Mouse (Mus musculus) CD4-positive, CD25-positive, alpha-beta regulatory T cell, adult 2 months (primary cell): Measurements from ENCODE around the gene Mrpl43.

Experiments
- DNase-seq: peaks from one replicate; pipeline ENCODE4 v3.0.0-alpha.2; 2012; ENCODE audit warnings: low read depth, low spot score

The Mrpl43 gene

GRCm38 (mm10) chr19:44977148-44977547 lies 29.1 kb downstream of the Mrpl43 start:
- no peak for DNase-seq

GRCm38 (mm10) chr19:44976636-44977035 lies 29.6 kb downstream of the Mrpl43 start:
- no peak for DNase-seq

GRCm38 (mm10) chr19:44968329-44968728 lies 37.9 kb downstream of the Mrpl43 start:
- no peak for DNase-seq

- DNase-seq = no peak
Measured at GRCm38 (mm10) chr19:44965978-44966377, 40.3 kb downstream of the Mrpl43 start.

GRCm38 (mm10) chr19:44959633-44960032 lies 46.6 kb downstream of the Mrpl43 start:
- DNase-seq = no peak
